Mouse (Mus musculus) erythroblast, embryonic 14.5 days (primary cell): ENCODE measurements around the gene D16Ertd472e. TPM values are rescaled to one million over a fixed set of nuclear protein-coding genes. Genes with fewer than 3 reads are reported as not detected.

Experiments
- H3K27me3 ChIP-seq: 2 replicates; pipeline ENCODE4 v1.6.1; 2012; ENCODE audit warnings: inconsistent platforms; ENCODE audit not compliant: control insufficient read depth
- H3K36me3 ChIP-seq: 2 replicates; pipeline ENCODE4 v1.6.1; 2012; ENCODE audit warnings: mild to moderate bottlenecking, inconsistent platforms; ENCODE audit not compliant: control insufficient read depth
- H3K4me1 ChIP-seq: 2 replicates; pipeline ENCODE4 v1.6.1; 2012; ENCODE audit warnings: inconsistent platforms; ENCODE audit not compliant: control insufficient read depth
- H3K4me3 ChIP-seq: replicated peaks from 2 replicates; pipeline ENCODE3; 2012; ENCODE audit warnings: moderate library complexity, mild to moderate bottlenecking, inconsistent platforms
- H3K9me3 ChIP-seq: 2 replicates; pipeline ENCODE4 v1.6.1; 2012; ENCODE audit warnings: low read length, inconsistent platforms, mixed read lengths; ENCODE audit not compliant: control insufficient read depth
- GATA1 ChIP-seq: IDR thresholded peaks from 2 replicates; pipeline ENCODE4 v1.6.1; 2012; ENCODE audit warnings: low read length, inconsistent platforms, mixed read lengths
- TAL1 ChIP-seq: IDR thresholded peaks from 3 replicates; pipeline ENCODE4 v1.6.1; 2012; ENCODE audit warnings: low read length, inconsistent platforms, mixed read lengths
- polyA plus RNA-seq: library from polyadenylated mRNA; stranded (reverse); fragments of >175 nt; gene quantifications from 2 replicates; pipeline ENCODE4 v1.2.3, GENCODE M21; 2012

D16Ertd472e gene
- polyA plus RNA-seq, 1 experiment: 0.10 TPM

DNA sequence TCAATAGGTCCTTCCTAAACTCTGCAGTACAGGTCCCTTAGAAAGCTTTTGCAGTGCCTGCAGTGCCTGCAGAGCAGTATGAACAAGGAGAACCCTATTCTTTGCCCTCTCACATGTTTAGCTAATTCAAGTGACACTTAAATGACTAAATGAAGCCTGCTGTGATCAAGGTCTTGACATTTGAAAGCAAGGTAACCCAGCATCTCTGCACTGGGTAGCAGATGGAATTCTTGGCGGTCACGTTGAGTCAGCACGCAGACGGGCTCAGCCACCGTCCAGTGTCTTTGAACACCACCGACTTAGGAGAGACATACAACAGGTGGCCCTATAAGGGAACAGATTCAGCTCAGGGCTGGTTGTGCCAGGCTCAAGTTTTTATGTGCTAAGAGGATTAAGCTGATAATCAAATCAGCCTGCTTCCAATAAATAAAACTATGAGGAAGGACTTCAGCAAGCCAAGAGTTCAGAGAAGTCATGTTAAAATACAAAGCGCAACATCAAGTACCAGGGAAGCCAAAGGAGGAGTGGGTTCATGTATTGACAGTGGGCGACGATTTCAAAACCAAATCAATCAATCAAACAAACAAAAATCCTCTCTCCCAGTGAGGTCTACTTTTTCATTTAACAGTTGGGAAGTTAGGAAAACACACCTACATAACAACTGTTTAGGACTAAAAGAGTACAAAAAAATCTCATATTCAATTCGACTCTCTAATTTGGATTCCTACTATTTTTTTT lies 21.4 kb downstream of the D16Ertd472e start:
- H3K9me3 ChIP-seq: no peaks in the 10 kb centered on the region
- no peak for TF ChIP-seq TAL1
- no peak for TF ChIP-seq GATA1
- H3K36me3 ChIP-seq: no peaks in the 10 kb centered on the region; the same call in 1 of the 2 replicates
- no peaks in the 10 kb centered on the region for H3K27me3 ChIP-seq
- H3K4me3 ChIP-seq: no peak overlapping the region
- peaks cover 2% of the 10 kb centered on the region for H3K4me1 ChIP-seq

DNA sequence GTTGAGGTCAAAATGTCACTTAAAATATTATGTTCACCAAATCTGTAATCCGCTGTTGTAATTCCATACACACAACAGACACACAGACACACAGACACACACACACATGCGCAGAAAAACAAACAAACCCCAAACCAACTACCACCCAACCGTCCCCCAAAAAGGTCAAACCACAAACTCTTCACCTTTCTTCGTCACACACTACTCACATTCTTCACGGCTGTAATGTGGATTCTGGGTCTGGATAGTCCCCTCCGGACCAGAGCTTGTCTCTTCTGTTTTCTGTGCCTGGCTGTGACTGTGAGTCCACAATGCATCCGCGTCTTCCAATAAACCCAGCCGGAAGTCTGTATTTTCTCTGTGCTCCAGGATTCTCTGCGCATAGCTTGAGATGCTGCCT lies 29.1 kb downstream of the D16Ertd472e start:
- TF ChIP-seq GATA1: no peak
- no peak for TF ChIP-seq TAL1
- Histone ChIP-seq H3K4me1 (no peaks in the 10 kb centered on the region), H3K36me3 (peaks cover 10% of the 10 kb centered on the region), H3K4me3 (no peak overlapping the region), H3K9me3 (no peaks in the 10 kb centered on the region), H3K27me3 (no peaks in the 10 kb centered on the region)

DNA sequence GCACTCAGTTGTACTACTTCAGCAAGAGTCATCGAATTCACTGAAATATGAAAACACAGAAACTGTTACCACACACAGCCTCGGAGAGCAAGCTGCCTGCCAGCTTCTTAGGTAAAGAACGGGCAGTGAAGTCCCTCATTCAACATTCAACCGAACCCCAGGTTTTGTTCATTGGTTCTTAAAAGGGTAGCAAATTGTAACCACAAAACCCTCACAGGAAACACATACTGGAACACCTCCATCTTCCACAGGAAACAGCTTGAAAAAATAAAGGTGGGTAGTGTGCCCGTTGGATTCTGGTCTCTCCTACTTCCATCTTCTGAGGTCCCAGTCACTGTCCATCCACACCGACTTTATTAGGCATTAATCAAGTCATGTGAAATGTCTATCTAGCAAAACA lies 30.0 kb downstream of the D16Ertd472e start:
- H3K9me3 ChIP-seq: no peaks in the 10 kb centered on the region
- H3K4me1 ChIP-seq: no peaks in the 10 kb centered on the region
- H3K36me3 ChIP-seq: peaks cover 10% of the 10 kb centered on the region
- H3K27me3 ChIP-seq: no peaks in the 10 kb centered on the region
- H3K4me3 ChIP-seq: no peak overlapping the region
- TF ChIP-seq TAL1 (no peak), GATA1 (no peak)

DNA sequence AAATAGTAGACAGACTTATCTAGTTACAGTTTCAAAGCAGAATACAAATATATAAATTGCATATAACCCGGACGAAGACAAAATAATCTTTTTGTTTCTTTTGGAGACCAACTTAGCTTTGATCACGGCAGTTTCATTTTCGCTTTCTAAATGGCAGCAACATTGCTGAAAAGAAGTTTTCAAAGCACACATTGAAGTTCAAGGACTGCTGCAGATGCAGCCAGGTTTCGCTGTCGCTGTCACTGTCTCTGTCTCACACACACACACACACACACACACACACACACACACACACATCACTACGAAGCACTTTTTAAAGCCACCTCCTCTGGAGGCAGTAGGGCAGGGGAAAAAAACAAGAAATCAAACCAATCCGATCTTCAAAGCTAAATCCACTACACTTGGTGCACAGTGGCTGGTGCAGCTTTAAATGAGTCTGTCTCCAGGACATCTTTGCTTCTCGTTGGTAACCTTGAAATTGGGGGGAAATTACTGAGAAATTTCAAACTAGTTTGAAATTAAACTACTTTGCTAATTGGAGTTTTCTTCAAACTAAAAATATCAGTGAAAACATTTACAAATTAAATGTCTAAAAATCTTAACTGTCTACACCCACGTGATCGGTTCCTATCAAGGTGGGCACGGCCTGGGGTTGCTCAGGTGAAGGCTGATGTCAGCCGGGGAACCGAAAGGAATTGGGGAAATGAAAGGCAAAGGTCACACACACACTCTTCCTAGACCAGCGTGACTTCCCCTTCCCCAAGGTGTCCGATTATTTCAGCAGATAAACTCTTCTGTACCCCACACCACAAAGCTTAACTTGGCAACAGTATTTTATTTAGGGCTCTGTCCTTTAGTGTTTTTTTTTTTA lies 35.9 kb downstream of the D16Ertd472e start:
- Histone ChIP-seq H3K4me3 (no peak overlapping the region), H3K4me1 (no peaks in the 10 kb centered on the region), H3K36me3 (peaks cover 3% of the 10 kb centered on the region), H3K9me3 (no peaks in the 10 kb centered on the region), H3K27me3 (no peaks in the 10 kb centered on the region)
- TF ChIP-seq GATA1 (no peak), TAL1 (no peak)

DNA sequence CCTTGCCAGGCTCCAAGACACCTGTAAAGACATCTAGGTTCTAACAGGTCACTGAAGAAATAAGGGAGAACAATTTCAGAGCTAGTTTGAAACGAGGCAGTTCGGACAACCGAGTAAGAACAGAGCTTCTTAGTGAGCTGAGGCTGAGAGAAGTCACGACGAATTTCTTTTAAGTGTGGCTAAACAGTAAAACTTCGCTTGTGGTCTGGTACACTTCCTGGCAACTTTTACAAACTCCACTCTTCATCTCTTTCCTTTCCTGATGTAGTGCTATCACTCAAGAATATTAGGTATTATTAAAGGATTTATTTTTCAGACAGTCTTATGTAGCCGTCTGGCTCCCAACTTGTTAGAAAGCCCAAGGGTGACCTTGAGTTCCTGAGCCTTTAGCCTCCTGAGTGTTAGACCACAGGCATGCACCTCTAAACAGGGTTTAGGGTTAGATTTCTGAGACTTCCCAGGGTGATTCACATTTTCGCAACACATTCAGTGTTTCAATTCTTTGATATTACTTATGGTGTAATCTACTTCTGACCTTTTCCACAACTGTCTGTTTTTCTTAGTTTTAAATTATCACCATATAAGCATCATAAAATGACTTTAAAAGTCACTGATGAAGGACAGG lies 38.6 kb downstream of the D16Ertd472e start:
- Histone ChIP-seq H3K9me3 (no peaks in the 10 kb centered on the region), H3K4me3 (no peak overlapping the region), H3K27me3 (no peaks in the 10 kb centered on the region), H3K4me1 (no peaks in the 10 kb centered on the region), H3K36me3 (no peaks in the 10 kb centered on the region)
- no peak for TF ChIP-seq TAL1
- TF ChIP-seq GATA1: no peak

DNA sequence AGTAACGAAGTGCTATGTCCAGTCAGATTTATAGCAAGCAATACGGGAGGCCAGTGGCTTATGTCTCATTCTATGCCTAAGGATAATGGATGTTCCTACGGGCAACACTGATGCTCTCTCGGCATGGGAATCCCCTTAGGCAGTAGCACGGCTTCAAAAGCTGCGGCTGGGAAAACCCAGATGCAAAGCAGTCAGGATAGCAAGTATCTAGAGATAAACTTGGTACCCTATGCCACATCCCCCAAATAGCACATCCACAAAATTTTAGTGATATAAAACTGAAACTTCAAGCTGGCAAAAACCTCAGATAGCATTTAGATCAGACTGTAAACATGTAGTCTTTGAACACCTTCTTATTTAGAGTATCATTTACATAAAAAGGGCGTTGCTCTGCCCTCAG lies 39.2 kb downstream of the D16Ertd472e start:
- TF ChIP-seq TAL1 (no peak), GATA1 (no peak)
- Histone ChIP-seq H3K27me3 (no peaks in the 10 kb centered on the region), H3K4me3 (no peak overlapping the region), H3K9me3 (no peaks in the 10 kb centered on the region), H3K36me3 (no peaks in the 10 kb centered on the region), H3K4me1 (no peaks in the 10 kb centered on the region)

DNA sequence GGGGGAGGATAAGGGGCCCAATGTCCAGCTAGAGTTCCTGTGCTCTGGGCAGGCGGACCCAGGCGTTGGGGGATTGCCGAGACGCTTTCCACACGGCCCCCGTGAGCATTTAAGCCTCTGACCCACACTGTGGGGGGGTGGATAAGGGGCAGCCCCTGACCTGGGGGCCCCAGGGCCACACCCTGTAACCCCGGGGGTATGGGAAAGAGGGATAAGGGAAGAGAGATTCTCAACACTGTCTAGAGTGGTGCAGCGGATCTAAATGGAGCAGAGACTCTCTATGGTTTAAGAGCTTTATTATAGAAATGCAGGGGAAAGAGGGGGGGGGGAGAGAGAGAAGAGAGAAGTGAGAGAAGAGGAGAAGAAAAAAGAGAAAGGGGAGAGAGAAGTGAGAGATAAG lies 42.0 kb downstream of the D16Ertd472e start:
- Histone ChIP-seq H3K4me3 (no peak overlapping the region), H3K9me3 (no peaks in the 10 kb centered on the region), H3K27me3 (no peaks in the 10 kb centered on the region), H3K36me3 (no peaks in the 10 kb centered on the region), H3K4me1 (no peaks in the 10 kb centered on the region)
- TF ChIP-seq TAL1 (no peak), GATA1 (no peak)

DNA sequence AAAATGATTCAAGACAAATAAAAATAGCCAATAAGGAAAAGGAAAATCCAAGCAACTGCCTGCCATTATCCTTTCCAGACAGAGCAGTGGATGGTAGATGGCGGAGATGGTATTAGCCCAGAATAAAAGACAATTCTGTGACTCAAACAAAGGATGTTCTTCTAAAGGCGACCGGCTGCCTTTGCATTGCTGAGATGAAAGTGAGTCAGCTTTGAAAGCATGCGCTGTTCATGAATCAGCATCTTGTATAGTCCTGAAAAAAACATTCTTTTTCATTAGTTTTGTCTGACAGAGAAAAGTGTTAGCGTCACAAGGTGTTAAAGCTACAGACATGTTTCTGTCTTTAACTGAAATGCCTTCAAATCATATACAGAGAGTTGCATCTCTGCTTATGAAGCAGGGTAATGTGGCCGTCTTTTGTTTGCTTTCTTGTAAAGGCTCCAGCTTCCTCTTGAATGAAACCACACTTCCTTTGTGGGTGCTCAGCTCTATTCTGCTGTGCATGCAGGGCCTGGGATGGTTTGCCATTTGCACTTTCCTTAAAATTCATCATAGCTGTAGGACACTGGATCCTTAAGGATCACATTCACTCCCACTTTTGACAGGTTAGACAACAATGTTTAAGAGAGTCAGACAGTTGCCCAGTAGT lies 44.4 kb downstream of the D16Ertd472e start:
- no peaks in the 10 kb centered on the region for H3K27me3 ChIP-seq
- H3K9me3 ChIP-seq: no peaks in the 10 kb centered on the region
- H3K36me3 ChIP-seq: no peaks in the 10 kb centered on the region
- H3K4me1 ChIP-seq: no peaks in the 10 kb centered on the region
- H3K4me3 ChIP-seq: no peak overlapping the region
- TF ChIP-seq GATA1 (no peak), TAL1 (no peak)

DNA sequence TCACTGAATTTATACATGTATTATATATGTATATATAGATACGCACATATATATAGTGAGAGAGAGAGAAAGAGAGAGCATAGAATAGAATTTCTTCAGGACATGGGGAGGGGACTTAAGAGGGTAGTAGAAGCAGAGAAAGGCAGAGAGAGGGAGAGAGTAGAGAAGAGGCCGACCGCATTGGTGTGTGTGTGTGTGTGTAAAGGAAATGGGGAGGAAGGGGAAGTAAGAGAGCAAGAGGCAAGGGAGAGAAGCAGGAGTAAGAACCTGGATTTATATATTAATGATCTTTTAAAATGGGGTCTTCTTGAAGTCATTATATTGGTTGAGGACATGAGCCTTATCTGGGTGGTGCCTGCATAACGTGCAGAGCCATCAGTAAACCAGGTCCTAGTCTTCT lies 53.5 kb downstream of the D16Ertd472e start:
- Histone ChIP-seq H3K27me3 (no peaks in the 10 kb centered on the region), H3K36me3 (no peaks in the 10 kb centered on the region), H3K9me3 (no peaks in the 10 kb centered on the region), H3K4me1 (no peaks in the 10 kb centered on the region), H3K4me3 (no peak overlapping the region)
- TF ChIP-seq TAL1 (no peak), GATA1 (no peak)
